Mouse (Mus musculus) ovary, adult 18-20 months (tissue): Measurements from ENCODE around the gene Spo11.

ENCODE experiments used
- DNase-seq: peaks from one replicate; pipeline ENCODE4 v3.0.0; 2022; ENCODE audit warnings: low spot score, mixed read lengths

Gene Spo11

GRCm38 (mm10) chr2:173033531-173033930 is 56.0 kb downstream of the Spo11 start:
- no peak for DNase-seq

GRCm38 (mm10) chr2:173034998-173035397 is 57.5 kb downstream of the Spo11 start:
- DNase-seq, result no peak

- DNase-seq, result no peak
These were observed 58.2 kb downstream of the Spo11 start for GRCm38 (mm10) chr2:173035653-173036052.

DNA sequence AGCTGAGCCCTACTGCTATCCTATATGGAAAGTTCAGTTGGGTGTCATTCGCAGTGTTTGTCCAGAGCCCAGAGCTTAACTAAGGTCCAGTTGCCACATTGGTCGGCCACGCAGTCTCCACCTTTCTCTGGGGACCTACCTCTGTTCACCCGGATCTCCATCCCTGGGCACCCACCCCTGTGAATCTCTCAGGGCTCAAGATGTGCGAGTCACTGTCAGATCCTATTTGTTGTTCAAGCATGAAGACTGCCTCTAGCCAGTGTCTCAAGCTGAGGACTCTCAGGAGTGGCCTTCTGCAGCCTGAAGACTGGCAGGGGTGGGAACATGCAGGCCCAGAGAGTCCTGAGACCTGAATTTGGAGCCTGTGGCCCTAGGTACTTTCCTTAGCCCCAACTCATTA is 58.6 kb downstream of the Spo11 start:
- DNase-seq, result no peak

DNA sequence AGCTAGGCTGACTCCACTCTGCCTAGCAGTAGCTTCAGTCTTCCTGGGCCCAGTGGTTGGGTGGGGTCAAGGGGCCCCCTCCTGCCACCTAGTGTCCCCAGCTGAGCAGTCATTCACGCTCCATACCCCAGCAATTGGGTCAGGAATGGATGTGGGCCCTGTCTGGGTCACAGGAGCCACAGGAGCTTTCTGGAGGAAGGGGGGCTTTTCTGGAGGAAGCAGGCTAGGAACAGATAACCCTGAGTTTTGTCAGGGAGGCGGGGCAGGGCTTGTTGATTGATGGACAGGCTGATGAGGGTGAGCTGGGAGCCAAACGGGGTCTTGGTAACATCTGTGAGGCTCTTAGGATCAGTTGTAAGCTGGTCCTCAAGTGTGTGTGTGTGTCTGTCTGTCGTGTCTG is 59.1 kb downstream of the Spo11 start:
- no peak for DNase-seq

- DNase-seq, result no peak
These were observed 59.8 kb downstream of the Spo11 start for GRCm38 (mm10) chr2:173037347-173037746.

- no peak for DNase-seq
These were observed 60.5 kb downstream of the Spo11 start for GRCm38 (mm10) chr2:173037827-173038607.

- no peak for DNase-seq
These were observed 61.5 kb downstream of the Spo11 start for GRCm38 (mm10) chr2:173039041-173039440.

GRCm38 (mm10) chr2:173040803-173041202 is 63.3 kb downstream of the Spo11 start:
- no peak for DNase-seq

DNA sequence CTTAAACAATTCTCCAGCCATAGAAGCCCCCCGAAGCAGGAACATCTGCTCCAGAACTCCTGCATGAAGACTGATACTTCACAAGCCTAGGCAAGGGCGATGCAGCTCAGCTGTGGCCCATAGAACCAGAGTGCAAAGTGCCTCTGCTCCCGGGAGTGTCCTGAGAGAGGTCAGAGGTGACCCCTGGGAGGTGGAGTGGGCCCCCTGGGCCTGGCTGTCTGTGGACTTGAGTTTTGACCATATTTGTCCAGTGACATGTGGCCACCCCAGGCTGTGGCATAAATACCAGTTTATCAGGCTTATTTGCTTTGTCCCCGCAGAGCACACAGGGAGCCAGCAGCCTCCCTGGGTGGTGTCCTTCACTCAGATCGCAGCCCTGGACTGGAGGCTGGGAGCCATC is 63.7 kb downstream of the Spo11 start:
- no peak for DNase-seq

GRCm38 (mm10) chr2:173041893-173042292 is 64.4 kb downstream of the Spo11 start:
- no peak for DNase-seq

- DNase-seq, result no peak
These were observed 65.1 kb downstream of the Spo11 start for GRCm38 (mm10) chr2:173042504-173043162.
